Mouse (Mus musculus) cerebellum, postnatal 36 days (tissue): Measurements from ENCODE around the gene Arl6ip5.

Experiments
- DNase-seq, 2 experiments: peaks; one replicate each; pipeline ENCODE4 v3.0.0; 2021 to 2022; ENCODE audit warnings: mixed read lengths in 2 of 2

Gene Arl6ip5

GRCm38 (mm10) chr6:97275760-97276159 is 65.3 kb downstream of the Arl6ip5 start:
- no peak for DNase-seq

DNA sequence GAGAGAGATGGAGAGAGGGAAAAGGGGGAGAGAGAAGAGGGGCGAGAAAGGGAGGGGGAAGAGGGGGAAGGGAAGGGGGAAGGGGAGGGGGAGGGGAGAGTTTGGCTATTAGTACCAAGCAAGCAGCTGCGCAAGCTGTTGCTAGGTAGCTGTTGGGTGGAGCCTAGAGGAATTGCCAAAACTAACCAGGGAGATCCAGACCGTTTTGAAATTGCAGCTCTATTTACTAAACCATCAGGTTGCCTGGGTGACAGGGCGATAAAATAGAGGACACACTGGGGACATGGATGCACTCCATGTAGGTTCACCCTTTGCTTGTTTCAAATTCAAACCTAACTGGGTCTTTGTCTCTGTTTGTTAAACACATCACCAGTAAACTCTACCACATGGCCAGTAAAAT is 65.9 kb downstream of the Arl6ip5 start:
- no peak for DNase-seq

GRCm38 (mm10) chr6:97276890-97277497 is 66.5 kb downstream of the Arl6ip5 start:
- DNase-seq: no peak

DNA sequence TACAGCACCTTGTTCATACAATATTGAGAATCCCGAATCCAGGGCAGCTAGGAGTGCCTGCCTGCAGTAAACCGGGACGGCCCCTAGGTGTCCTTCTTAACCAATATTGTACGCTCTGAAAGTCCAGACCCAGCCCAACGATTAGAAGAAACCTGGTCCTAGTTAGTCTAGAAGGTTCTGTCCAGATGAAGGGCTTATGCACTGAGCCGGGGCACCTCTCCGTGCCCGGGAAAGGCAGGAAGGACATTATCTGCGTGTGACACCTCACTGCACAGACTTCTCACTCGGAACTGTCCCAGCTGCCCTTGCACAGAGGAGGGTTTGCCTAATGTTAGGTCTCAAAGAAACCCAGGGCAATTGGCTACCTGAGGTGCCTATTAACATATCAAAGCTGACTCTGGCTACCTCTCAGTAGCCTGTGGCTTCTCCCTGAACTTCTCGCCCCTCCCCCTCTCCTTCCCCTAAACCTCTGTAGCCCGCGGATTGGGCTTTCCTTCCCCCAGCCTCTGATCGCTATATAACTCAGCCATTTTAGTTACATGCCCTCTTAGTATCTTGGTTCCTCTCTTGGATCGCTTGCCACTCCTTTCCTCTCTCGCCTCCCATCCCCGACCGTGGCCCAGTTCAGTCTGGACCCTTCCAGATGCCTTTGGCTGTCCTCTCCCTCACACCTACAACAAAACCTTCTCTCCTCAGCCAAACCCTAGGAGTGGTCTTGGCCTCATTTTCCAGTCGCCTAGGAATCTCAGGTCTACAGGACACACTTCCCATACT is 67.7 kb downstream of the Arl6ip5 start:
- DNase-seq: peak; percentile 73 to 82

DNA sequence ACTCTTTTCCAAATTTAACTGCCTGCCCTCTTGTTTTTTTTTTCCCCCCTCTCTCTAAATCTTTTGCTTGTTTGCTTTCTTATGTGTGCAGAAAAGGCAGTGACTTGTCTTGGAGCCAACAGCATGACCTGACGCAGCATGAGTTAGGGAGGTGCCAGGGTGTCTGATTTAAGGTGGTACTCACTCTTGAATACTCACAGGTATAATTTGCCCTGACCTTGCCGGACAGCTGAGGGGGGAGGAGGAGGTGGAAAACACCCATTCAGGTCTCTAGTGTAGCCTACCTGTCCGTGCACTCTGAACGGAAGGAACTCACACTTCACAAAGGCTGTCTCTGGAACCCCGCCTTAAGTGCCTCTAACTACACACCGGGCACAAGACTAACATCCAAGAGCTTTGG is 68.4 kb downstream of the Arl6ip5 start:
- DNase-seq: no peak
